Mouse (Mus musculus) hindbrain, embryonic 12.5 days (tissue): ENCODE results near the gene Olah. TPM values are rescaled to one million over a fixed set of nuclear protein-coding genes. Genes with fewer than 3 reads are reported as not detected.

Experiments used
- ATAC-seq: fragments of 200-750 bp; cut with Nextera tagmentation; 2 replicates; pipeline ENCODE4 v1.8.0; 2017; ENCODE audit warnings: moderate TSS enrichment; ENCODE audit not compliant: low FRiP score
- H3K27ac ChIP-seq: fragments of 300-500 bp; sonication (generic); 2 replicates; pipeline ENCODE4 v1.5.1; 2016; ENCODE audit warnings: mild to moderate bottlenecking
- H3K27me3 ChIP-seq: fragments of 300-500 bp; sonication (generic); 2 replicates; pipeline ENCODE4 v1.6.1; 2016; ENCODE audit warnings: mild to moderate bottlenecking
- H3K36me3 ChIP-seq: fragments of 300-500 bp; sonication (generic); 2 replicates; pipeline ENCODE4 v1.6.1; 2016; ENCODE audit warnings: mild to moderate bottlenecking
- H3K4me1 ChIP-seq: fragments of 300-500 bp; sonication (generic); 2 replicates; pipeline ENCODE4 v1.6.1; 2016
- H3K4me2 ChIP-seq: fragments of 300-500 bp; sonication (generic); replicated peaks from 2 replicates; pipeline ENCODE4 v1.6.1; 2016; ENCODE audit warnings: mild to moderate bottlenecking
- H3K4me3 ChIP-seq: fragments of 300-500 bp; sonication (generic); 2 replicates; pipeline ENCODE4 v1.5.1; 2016; ENCODE audit warnings: mild to moderate bottlenecking
- H3K9ac ChIP-seq: fragments of 300-500 bp; sonication (generic); 2 replicates; pipeline ENCODE4 v1.6.1; 2016; ENCODE audit warnings: mild to moderate bottlenecking, moderate library complexity
- H3K9me3 ChIP-seq: fragments of 300-500 bp; sonication (generic); replicated peaks from 2 replicates; pipeline ENCODE4 v1.6.1; 2016; ENCODE audit warnings: mild to moderate bottlenecking
- WGBS: fragments of 180-500 bp; shearing (Covaris S2); methylation state at CpG from one replicate; pipeline ENCODE4 v1.1.7; 2016; 5-methylcytosine and 5-hydroxymethylcytosine counted together
- polyA plus RNA-seq: library from polyadenylated mRNA; unstranded; fragments of >200 nt; fragmentation: Nextera tagmentation; extraction: Ambion mirVana; gene quantifications from 2 replicates; pipeline ENCODE4 v1.2.1, GENCODE M21; 2016

Gene Olah
- polyA plus RNA-seq, 1 experiment from 2014 or later = not detected

DNA sequence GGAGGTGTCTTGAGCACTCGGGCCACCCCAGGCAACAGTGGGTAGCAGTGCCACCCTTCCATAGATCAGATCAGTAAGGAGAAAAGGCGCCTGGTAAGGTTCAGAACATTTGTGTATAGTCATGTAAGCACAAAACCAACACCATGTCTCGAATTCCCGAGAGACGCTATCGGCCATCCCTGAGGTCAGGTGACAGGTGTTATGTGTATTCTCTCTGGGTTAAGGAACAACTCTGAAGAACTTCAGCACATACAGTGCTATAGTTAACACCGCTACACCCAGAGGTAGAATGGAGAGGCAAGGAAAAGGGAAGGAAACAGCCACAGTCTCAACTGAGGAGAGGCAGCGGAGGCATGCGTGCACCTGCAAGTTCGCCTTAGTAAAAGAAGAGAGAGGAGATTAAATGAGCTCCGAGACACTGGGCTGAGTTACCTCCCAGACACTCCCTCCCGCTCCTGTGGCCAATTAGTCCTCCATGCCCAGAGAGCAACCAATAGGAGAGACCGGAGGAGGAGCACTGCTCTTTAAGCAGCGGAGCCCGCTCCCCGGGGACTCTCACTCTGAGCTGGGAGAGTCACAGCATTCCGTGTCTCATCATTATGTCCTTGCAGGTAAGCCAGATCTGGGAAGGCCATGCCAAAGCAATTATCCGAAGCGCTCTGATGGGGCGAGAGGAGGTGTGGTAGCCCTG, 61.3 kb downstream of the Olah start, which contains the start of gene Acbd7:
Acbd7 (plus strand) TSS at position 558 of the 691 bp plus-strand sequence.
- no peaks in the 10 kb centered on the region for H3K9me3 ChIP-seq
- H3K4me2 ChIP-seq = peak within 1 kb of the TSS; percentile 43
- H3K36me3 ChIP-seq = no peaks in the 10 kb centered on the region
- H3K4me1 ChIP-seq = peaks cover 17% of the 10 kb centered on the region
- 6% methylated on average over 20 of the region's 20 CpGs for WGBS
- H3K27me3 ChIP-seq = peaks cover 11% of the 10 kb centered on the region; the same call in 1 of the 2 replicates
- 0 out of 2 replicates have a peak within 1 kb of the TSS, but pooled peaks have one; percentile 35 for H3K9ac ChIP-seq
- peak within 1 kb of the TSS; percentile 18 for H3K4me3 ChIP-seq
- no peak for ATAC-seq
- no peak within 1 kb of the TSS for H3K27ac ChIP-seq

- 91% methylated on average over 12 of the region's 12 CpGs for WGBS
- H3K4me2 ChIP-seq = no peak overlapping the region
- peaks cover 7% of the 10 kb centered on the region; the same call in 1 of the 2 replicates for H3K36me3 ChIP-seq
- H3K4me1 ChIP-seq = peaks cover 19% of the 10 kb centered on the region
- H3K9me3 ChIP-seq = no peaks in the 10 kb centered on the region
- ATAC-seq = no peak
- no peak overlapping the region for H3K9ac ChIP-seq
- H3K4me3 ChIP-seq = no peak overlapping the region
- H3K27ac ChIP-seq = no peak overlapping the region
- H3K27me3 ChIP-seq = peaks cover 11% of the 10 kb centered on the region; the same call in 1 of the 2 replicates
These were observed 63.2 kb downstream of the Olah start for GRCm38 (mm10) chr2:3333761-3334160.

- H3K27me3 ChIP-seq = peaks cover 8% of the 10 kb centered on the region; the same call in 1 of the 2 replicates
- peak within 1 kb of the TSS; percentile 61; the same call in 1 of the 2 replicates for H3K27ac ChIP-seq
- no peaks in the 10 kb centered on the region for H3K9me3 ChIP-seq
- under 1% methylated on average over 45 of the region's 45 CpGs for WGBS
- peak; percentile 99 for ATAC-seq
- peaks cover 19% of the 10 kb centered on the region for H3K4me1 ChIP-seq
- H3K4me3 ChIP-seq = peak within 1 kb of the TSS; percentile 73
- peak within 1 kb of the TSS; percentile 76 for H3K9ac ChIP-seq
- peak within 1 kb of the TSS; percentile 68 for H3K4me2 ChIP-seq
- H3K36me3 ChIP-seq = peaks cover 13% of the 10 kb centered on the region; the same call in 1 of the 2 replicates
These were observed 64.3 kb downstream of the Olah start, which contains the start of gene Rpp38 for GRCm38 (mm10) chr2:3332484-3333242. TSS of gene Rpp38 (minus strand) at chr2:3332643.

DNA sequence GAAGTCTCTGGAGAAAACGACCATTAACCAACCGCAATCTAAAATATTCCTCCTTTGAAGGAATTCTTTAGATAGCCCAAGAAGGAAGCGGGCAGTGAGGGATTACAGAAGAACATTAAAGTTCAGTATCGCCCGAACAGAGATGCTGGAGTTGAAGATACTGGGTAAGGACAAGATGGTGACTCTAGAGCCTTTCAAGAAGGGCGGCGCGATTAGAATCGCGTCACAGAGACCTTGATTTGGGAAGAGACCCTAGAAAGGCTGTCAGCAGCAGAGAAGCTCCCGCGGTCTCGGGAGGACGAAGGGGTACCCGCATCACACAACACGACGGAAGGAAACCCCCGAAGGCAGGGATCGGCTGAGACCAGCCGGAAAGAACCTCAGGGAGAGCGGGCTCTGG, 65.0 kb downstream of the Olah start:
- Histone ChIP-seq H3K4me3 (peak overlapping the region; percentile 73), H3K9ac (peak overlapping the region; percentile 76), H3K9me3 (no peaks in the 10 kb centered on the region), H3K27me3 (0 out of 2 replicates have a peak, but pooled peaks cover 4% of the 10 kb centered on the region), H3K36me3 (peaks cover 13% of the 10 kb centered on the region; the same call in 1 of the 2 replicates), H3K4me2 (peak overlapping the region; percentile 68), H3K27ac (peak overlapping the region; percentile 57; the same call in 1 of the 2 replicates), H3K4me1 (peaks cover 19% of the 10 kb centered on the region)
- 2% methylated on average over 21 of the region's 21 CpGs for WGBS
- no peak for ATAC-seq

DNA sequence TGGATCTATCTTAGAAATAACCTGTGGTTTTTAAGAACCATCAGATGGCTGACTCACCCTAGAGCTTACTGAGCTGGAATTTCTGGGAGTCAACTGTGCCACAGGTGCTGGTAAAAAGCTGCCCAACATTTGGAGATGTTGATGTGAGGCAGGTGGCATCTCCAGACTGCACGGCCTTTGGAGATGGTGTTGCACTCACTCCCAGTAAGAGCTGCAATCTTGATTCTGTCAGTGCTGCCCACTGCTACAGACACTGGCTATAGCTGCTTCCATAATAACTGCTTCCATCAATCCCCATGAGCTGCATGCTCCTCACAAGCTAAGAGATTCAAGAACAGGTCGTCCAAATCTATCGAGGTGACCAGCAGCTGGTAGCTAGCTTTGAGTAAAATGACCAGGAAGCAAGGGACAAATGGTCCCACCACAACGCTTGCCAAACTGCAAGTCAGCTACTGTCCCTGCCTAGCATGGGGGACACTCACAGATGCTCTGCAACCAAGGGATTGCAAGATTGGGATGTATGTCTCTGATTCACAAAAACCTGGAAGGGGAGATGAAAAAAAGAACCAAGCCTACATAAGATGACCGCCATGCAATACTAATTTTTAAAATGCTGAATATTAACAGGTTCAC, 65.8 kb downstream of the Olah start:
- Histone ChIP-seq H3K9me3 (no peaks in the 10 kb centered on the region), H3K36me3 (peaks cover 19% of the 10 kb centered on the region), H3K4me2 (peak overlapping the region; percentile 68), H3K27ac (no peak overlapping the region), H3K9ac (peak overlapping the region; percentile 76; the same call in 1 of the 2 replicates), H3K27me3 (0 out of 2 replicates have a peak, but pooled peaks cover 4% of the 10 kb centered on the region), H3K4me1 (peaks cover 17% of the 10 kb centered on the region), H3K4me3 (peak overlapping the region; percentile 73)
- no peak for ATAC-seq
- whole genome bisulfite sequencing = 80% methylated on average over 5 of the region's 5 CpGs

GRCm38 (mm10) chr2:3327351-3327750, 69.7 kb downstream of the Olah start:
- peaks cover 47% of the 10 kb centered on the region for H3K36me3 ChIP-seq
- 44% methylated on average over 1 of the region's 1 CpGs for WGBS
- no peak for ATAC-seq
- no peak overlapping the region for H3K4me3 ChIP-seq
- H3K4me1 ChIP-seq = peaks cover 14% of the 10 kb centered on the region
- H3K9me3 ChIP-seq = no peaks in the 10 kb centered on the region
- no peak overlapping the region for H3K4me2 ChIP-seq
- no peak overlapping the region for H3K27ac ChIP-seq
- no peak overlapping the region for H3K9ac ChIP-seq
- no peaks in the 10 kb centered on the region for H3K27me3 ChIP-seq

DNA sequence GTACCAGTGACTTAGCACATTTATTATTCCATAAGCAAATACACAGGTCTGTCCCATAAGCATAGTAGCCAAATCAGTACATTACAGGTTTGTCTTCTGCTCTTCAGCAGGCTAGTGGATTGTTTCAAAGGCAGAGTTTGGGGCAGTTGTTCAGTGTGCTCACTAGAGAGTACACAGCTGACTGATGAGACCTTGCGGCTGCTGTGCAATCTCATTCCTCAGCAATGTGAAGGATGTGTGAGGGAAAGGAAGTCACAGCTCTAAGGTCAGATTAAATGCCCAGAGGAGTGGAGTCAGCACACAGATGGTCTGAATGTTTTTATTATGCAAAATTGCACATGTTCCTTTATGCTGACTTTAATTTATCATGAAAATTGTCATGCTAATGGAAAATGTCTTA, 70.5 kb downstream of the Olah start:
- Histone ChIP-seq H3K4me3 (no peak overlapping the region), H3K9ac (no peak overlapping the region), H3K36me3 (peaks cover 50% of the 10 kb centered on the region), H3K4me1 (peaks cover 9% of the 10 kb centered on the region), H3K9me3 (no peaks in the 10 kb centered on the region), H3K4me2 (no peak overlapping the region), H3K27me3 (no peaks in the 10 kb centered on the region), H3K27ac (no peak overlapping the region)
- ATAC-seq = no peak
- WGBS = 94% methylated on average over 1 of the region's 1 CpGs

DNA sequence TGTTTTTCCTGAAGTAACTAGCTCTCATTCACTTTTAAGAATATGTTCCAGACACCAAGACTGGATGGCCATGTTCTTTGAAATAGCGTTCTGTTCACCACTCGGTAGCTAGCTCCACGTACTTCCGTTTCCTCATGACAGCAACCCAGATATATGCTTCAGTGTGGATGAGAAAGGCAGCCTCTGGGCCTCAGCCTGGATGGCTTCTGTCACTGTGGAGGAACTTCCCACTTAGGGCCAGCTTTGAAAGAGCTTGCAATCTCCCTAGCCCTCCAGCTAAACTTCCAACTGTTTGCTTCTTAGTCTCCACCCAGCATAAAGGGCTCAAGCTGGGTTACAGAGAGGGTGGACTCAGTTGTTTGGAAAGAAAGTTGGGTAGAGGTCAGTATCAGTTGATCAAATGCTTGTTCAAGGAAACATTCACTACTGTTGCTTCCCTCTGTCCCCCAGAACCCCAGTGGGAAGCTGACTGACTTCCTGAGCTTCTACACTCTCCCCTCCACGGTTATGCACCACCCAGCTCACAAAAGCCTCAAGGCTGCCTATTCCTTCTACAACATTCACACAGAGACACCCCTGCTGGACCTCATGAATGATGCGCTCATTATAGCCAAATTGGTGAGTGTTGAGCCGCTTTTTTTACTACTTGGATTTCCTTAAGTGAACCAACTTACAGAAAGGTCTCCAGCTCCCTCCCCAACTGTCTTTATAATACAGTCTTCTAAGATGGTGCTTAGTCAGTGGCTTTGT, 72.5 kb downstream of the Olah start:
- Histone ChIP-seq H3K9ac (no peak overlapping the region), H3K4me3 (no peak overlapping the region), H3K36me3 (peaks cover 50% of the 10 kb centered on the region), H3K9me3 (no peaks in the 10 kb centered on the region), H3K27ac (no peak overlapping the region), H3K4me1 (no peaks in the 10 kb centered on the region), H3K4me2 (no peak overlapping the region), H3K27me3 (no peaks in the 10 kb centered on the region)
- WGBS = 95% methylated on average over 7 of the region's 7 CpGs
- no peak for ATAC-seq

GRCm38 (mm10) chr2:3323132-3323531, 73.9 kb downstream of the Olah start:
- Histone ChIP-seq H3K36me3 (peaks cover 47% of the 10 kb centered on the region), H3K4me1 (no peaks in the 10 kb centered on the region), H3K27ac (no peak overlapping the region), H3K4me3 (no peak overlapping the region), H3K4me2 (no peak overlapping the region), H3K9me3 (no peaks in the 10 kb centered on the region), H3K27me3 (no peaks in the 10 kb centered on the region), H3K9ac (no peak overlapping the region)
- WGBS = 93% methylated on average over 2 of the region's 2 CpGs
- no peak for ATAC-seq

GRCm38 (mm10) chr2:3305426-3306025, 91.5 kb downstream of the Olah start:
- no peaks in the 10 kb centered on the region for H3K4me1 ChIP-seq
- H3K4me2 ChIP-seq = no peak overlapping the region
- no peaks in the 10 kb centered on the region for H3K9me3 ChIP-seq
- H3K36me3 ChIP-seq = peaks cover 7% of the 10 kb centered on the region; the same call in 1 of the 2 replicates
- ATAC-seq = no peak
- no peak overlapping the region for H3K9ac ChIP-seq
- no peak overlapping the region for H3K27ac ChIP-seq
- 84% methylated on average over 3 of the region's 3 CpGs for WGBS
- no peaks in the 10 kb centered on the region for H3K27me3 ChIP-seq
- no peak overlapping the region for H3K4me3 ChIP-seq

GRCm38 (mm10) chr2:3295826-3296225, 101.2 kb downstream of the Olah start:
- Histone ChIP-seq H3K4me3 (no peak overlapping the region), H3K9ac (no peak overlapping the region), H3K27ac (no peak overlapping the region), H3K27me3 (no peaks in the 10 kb centered on the region), H3K36me3 (no peaks in the 10 kb centered on the region), H3K4me1 (no peaks in the 10 kb centered on the region), H3K4me2 (no peak overlapping the region), H3K9me3 (no peaks in the 10 kb centered on the region)
- no peak for ATAC-seq
- WGBS = 93% methylated on average over 7 of the region's 7 CpGs
